Mouse (Mus musculus) small intestine, adult 2 months (tissue): Measurements from ENCODE around the gene Dgkh.

Experiments used
- CTCF ChIP-seq: fragments of 200-500 bp; IDR thresholded peaks from 2 replicates; pipeline ENCODE4 v1.5.1; 2012; ENCODE audit warnings: low read depth, mild to moderate bottlenecking, control low read depth, inconsistent platforms, low read length, moderate library complexity, mixed read lengths; ENCODE audit not compliant: insufficient replicate concordance, insufficient read length; ENCODE audit errors: extremely low read depth
- POLR2A ChIP-seq: fragments of 200-500 bp; IDR thresholded peaks from 2 replicates; pipeline ENCODE4 v1.6.1; 2012; ENCODE audit warnings: low read depth, mild to moderate bottlenecking, control low read depth, inconsistent platforms, low read length, moderate library complexity

- no peak for TF ChIP-seq POLR2A
- no peak for TF ChIP-seq CTCF
These were observed 142.2 kb downstream of the Dgkh start for GRCm38 (mm10) chr14:78590335-78590734.
